Mouse (Mus musculus) hindbrain, embryonic 15.5 days (tissue): Measurements from ENCODE around the gene Slc23a3. TPM values are rescaled to one million over a fixed set of nuclear protein-coding genes. Genes with fewer than 3 reads are reported as not detected.

Experiments
- ATAC-seq: fragments of 200-750 bp; cut with Nextera tagmentation; 2 replicates; pipeline ENCODE4 v1.8.0; 2017; ENCODE audit warnings: low read depth, moderate number of reproducible peaks, moderate TSS enrichment; ENCODE audit not compliant: low FRiP score
- H3K27ac ChIP-seq: fragments of 300-500 bp; sonication (generic); replicated peaks from 2 replicates; pipeline ENCODE4 v1.5.1; 2015; ENCODE audit warnings: mild to moderate bottlenecking, inconsistent platforms
- H3K27me3 ChIP-seq: fragments of 300-500 bp; sonication (generic); 2 replicates; pipeline ENCODE4 v1.6.1; 2015; ENCODE audit warnings: control low read depth, inconsistent platforms
- H3K36me3 ChIP-seq: fragments of 300-500 bp; sonication (generic); 2 replicates; pipeline ENCODE4 v1.6.1; 2015; ENCODE audit warnings: control low read depth, inconsistent platforms
- H3K4me1 ChIP-seq: fragments of 300-500 bp; sonication (generic); replicated peaks from 2 replicates; pipeline ENCODE4 v1.6.1; 2015; ENCODE audit warnings: control low read depth, inconsistent platforms
- H3K4me2 ChIP-seq: fragments of 300-500 bp; sonication (generic); 2 replicates; pipeline ENCODE4 v1.6.1; 2015; ENCODE audit warnings: moderate library complexity, mild to moderate bottlenecking, inconsistent platforms
- H3K4me3 ChIP-seq: fragments of 300-500 bp; sonication (generic); 2 replicates; pipeline ENCODE4 v1.5.1; 2015; ENCODE audit warnings: mild to moderate bottlenecking, inconsistent platforms
- H3K9ac ChIP-seq: fragments of 300-500 bp; sonication (generic); 2 replicates; pipeline ENCODE4 v1.6.1; 2015; ENCODE audit warnings: inconsistent platforms
- H3K9me3 ChIP-seq: fragments of 300-500 bp; sonication (generic); 2 replicates; pipeline ENCODE4 v1.6.1; 2016; ENCODE audit warnings: control low read depth, inconsistent platforms
- WGBS: fragments of 180-500 bp; shearing (Covaris S2); methylation state at CpG from one replicate; pipeline ENCODE4 v1.1.7; 2015; 5-methylcytosine and 5-hydroxymethylcytosine counted together
- polyA plus RNA-seq: library from polyadenylated mRNA; unstranded; fragments of >200 nt; fragmentation: Nextera tagmentation; extraction: Ambion mirVana; gene quantifications from 2 replicates; pipeline ENCODE4 v1.2.1, GENCODE M21; 2015

Slc23a3 gene
- polyA plus RNA-seq, 1 experiment from 2014 or later, result not detected

DNA sequence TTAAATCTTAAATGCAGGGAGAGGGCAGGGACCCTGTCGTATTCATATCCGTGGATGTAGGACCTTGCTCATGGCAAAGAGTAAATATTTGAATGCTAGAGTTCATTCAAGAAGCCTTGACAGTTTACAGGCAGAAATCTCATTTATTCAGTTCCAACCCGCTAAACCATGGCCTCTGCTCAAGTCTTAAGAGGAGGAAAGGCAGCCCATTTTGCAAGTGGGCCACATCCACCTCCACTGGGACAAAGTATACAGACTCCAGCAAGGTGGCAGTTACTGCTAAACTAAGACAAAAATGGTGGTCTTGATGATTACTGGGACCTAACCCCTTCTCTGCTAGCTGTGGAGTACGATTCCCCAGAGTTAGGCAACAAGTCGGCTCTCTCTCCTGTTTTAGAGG lies 8.3 kb downstream of the Slc23a3 start:
- Histone ChIP-seq H3K4me1 (no peaks in the 10 kb centered on the region; the same call in 1 of the 2 replicates), H3K27me3 (no peaks in the 10 kb centered on the region), H3K9ac (0 out of 2 replicates have a peak overlapping the region, but pooled peaks have one; percentile 53), H3K27ac (peak overlapping the region; percentile 89; the same call in 1 of the 2 replicates), H3K36me3 (no peaks in the 10 kb centered on the region), H3K4me2 (peak overlapping the region; percentile 60), H3K9me3 (no peaks in the 10 kb centered on the region), H3K4me3 (peak overlapping the region; percentile 50)
- ATAC-seq, result peak; percentile 6; the same call in 1 of the 2 replicates
- 38% methylated on average over 5 of the region's 5 CpGs for WGBS

DNA sequence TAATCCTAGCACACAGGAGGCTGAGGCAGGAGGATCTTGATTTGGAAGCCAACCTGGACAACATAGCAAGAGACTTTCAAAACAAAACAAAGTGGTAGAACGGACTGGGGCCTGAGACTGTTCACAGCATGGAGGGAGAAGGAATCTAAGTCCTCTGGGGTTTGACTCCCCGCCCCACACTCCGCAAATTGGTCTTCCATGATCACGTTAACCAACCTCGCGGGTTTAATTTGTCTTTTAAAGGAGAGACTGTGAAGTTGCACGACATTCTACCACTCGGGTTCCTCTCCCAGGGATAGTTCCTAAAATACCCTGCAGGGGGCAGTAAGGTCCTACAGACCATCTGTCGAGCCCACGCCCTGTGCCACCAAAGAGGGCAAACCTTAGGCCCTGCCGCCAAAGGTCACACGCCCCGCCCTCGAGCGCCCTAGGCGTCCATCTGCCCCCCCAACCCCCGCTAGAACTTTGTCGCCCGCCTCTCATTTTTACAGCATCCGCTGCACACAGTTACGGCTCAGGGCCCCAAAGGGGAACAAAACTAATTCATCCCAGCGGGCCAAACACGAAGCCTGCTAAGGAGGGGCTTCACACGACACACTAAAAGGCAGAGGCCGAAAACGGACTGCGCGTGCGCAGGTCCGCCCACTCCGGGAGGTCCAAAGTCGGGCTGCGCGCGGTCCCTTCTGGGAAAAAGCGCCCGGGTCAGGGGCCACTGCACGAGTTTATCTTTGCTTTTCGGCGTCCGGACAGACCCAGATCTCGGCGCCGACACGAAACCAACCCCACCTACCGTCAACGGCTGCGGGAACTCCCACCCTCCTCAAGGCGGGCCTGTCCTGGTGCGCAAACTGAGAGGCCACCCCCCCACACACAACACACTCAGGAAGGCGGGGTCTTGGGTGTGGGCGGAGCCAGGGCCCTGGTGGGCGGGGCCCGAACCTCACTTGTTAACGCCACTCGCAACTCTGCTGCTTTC lies 9.1 kb downstream of the Slc23a3 start, which contains the start of gene Nhej1:
Gene Nhej1, minus strand, starts transcription at position 855 of the 976 bp plus-strand sequence.
- Histone ChIP-seq H3K9me3 (no peaks in the 10 kb centered on the region), H3K27ac (peak within 1 kb of the TSS; percentile 89), H3K27me3 (no peaks in the 10 kb centered on the region), H3K4me1 (no peaks in the 10 kb centered on the region; the same call in 1 of the 2 replicates), H3K36me3 (no peaks in the 10 kb centered on the region), H3K4me2 (peak within 1 kb of the TSS; percentile 60), H3K9ac (peak within 1 kb of the TSS; percentile 53), H3K4me3 (peak within 1 kb of the TSS; percentile 50)
- ATAC-seq, result peak; percentile 95
- 1% methylated on average over 56 of the region's 56 CpGs for WGBS

DNA sequence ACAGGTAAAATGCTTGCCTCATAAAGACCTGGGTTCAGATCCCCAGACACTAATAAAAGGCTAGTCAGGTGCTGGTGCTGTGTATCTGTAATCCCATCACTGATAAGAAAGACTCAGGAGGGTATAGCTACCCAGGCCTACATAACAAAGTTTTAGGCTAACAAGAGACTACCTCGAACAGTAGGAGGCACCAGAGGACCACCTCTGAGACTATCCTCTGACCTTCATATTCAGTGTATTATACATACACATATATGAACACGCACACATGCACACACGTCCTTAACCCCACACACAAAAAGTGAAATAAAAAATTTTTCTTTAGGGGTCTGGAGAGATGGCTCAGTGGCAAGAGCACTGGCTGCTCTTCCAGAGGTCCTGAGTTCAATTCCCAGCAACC lies 11.5 kb downstream of the Slc23a3 start:
- Histone ChIP-seq H3K4me1 (no peaks in the 10 kb centered on the region; the same call in 1 of the 2 replicates), H3K9me3 (no peaks in the 10 kb centered on the region), H3K27me3 (no peaks in the 10 kb centered on the region), H3K9ac (no peak overlapping the region), H3K36me3 (no peaks in the 10 kb centered on the region), H3K27ac (no peak overlapping the region), H3K4me3 (no peak overlapping the region), H3K4me2 (no peak overlapping the region)
- no peak for ATAC-seq
- WGBS, result 80% methylated on average over 3 of the region's 3 CpGs

Other genes with a start within 250 kb of the Slc23a3 start
- gene Fev, start 248.5 kb downstream of the Slc23a3 start, polyA plus RNA-seq, result 3.5 and 5.0 TPM in 2 replicates
- gene Cryba2, start 240.7 kb downstream of the Slc23a3 start, polyA plus RNA-seq, result 1.8 and 2.9 TPM in 2 replicates
- 0.83 and 1.2 TPM in 2 replicates for gene Cfap65, start 198.3 kb downstream of the Slc23a3 start, polyA plus RNA-seq
- gene Ihh, start 182.2 kb downstream of the Slc23a3 start, polyA plus RNA-seq, result 0.16 and 0.26 TPM in 2 replicates
- 6.8 and 6.9 TPM in 2 replicates for gene Nhej1, start 8.7 kb downstream of the Slc23a3 start, polyA plus RNA-seq
- 48.2 and 52.3 TPM in 2 replicates for gene Cnppd1, start 8.8 kb upstream of the Slc23a3 start, polyA plus RNA-seq
- gene Retreg2, start 8.9 kb upstream of the Slc23a3 start, polyA plus RNA-seq, result 134 and 146 TPM in 2 replicates
- 40.1 and 40.2 TPM in 2 replicates for gene Zfand2b, start 34.8 kb upstream of the Slc23a3 start, polyA plus RNA-seq
- 45.1 and 48.4 TPM in 2 replicates for gene Abcb6, start 46.5 kb upstream of the Slc23a3 start, polyA plus RNA-seq
- 23.2 and 24.2 TPM in 2 replicates for gene Ankzf1, start 58.3 kb upstream of the Slc23a3 start, polyA plus RNA-seq
- gene Atg9a, start 58.3 kb upstream of the Slc23a3 start, polyA plus RNA-seq, result 57.5 and 66.3 TPM in 2 replicates
- 20.3 and 22.0 TPM in 2 replicates for gene Glb1l, start 76.9 kb upstream of the Slc23a3 start, polyA plus RNA-seq
- gene Stk16, start 76.9 kb upstream of the Slc23a3 start, polyA plus RNA-seq, result 146 and 147 TPM in 2 replicates
- gene Tuba4a, start 86.0 kb upstream of the Slc23a3 start, polyA plus RNA-seq, result 26.8 and 28.1 TPM in 2 replicates
- gene A630095N17Rik, start 98.2 kb upstream of the Slc23a3 start, polyA plus RNA-seq, result not detected in 2 replicates
- 72.5 and 85.0 TPM in 2 replicates for gene Dnajb2, start 102.5 kb upstream of the Slc23a3 start, polyA plus RNA-seq
- 30.4 and 33.5 TPM in 2 replicates for gene Ptprn, start 130.6 kb upstream of the Slc23a3 start, polyA plus RNA-seq
- gene Resp18, start 144.5 kb upstream of the Slc23a3 start, polyA plus RNA-seq, result 203 and 214 TPM in 2 replicates
- 140 and 145 TPM in 2 replicates for gene Dnpep, start 184.1 kb upstream of the Slc23a3 start, polyA plus RNA-seq
- 1.1 and 1.7 TPM in 2 replicates for gene Des, start 226.4 kb upstream of the Slc23a3 start, polyA plus RNA-seq
- gene Speg, start 241.4 kb upstream of the Slc23a3 start, polyA plus RNA-seq, result 22.4 and 25.0 TPM in 2 replicates